Mouse (Mus musculus): ENCODE measurements at regions not wholly inside any gene's neighbourhood (a gene's known extent, or its start where the extent isn't known, plus 50 kb on each side); places are given as distances from the start of the nearest gene placed in this dataset.

- WGBS: 87% methylated on average over 2 of the region's 2 CpGs
- no peak overlapping the region for H3K9ac ChIP-seq (ENCODE audit: low read length)
- no peaks in the 10 kb centered on the region for H3K4me1 ChIP-seq (ENCODE audit: control insufficient read depth, insufficient read depth, low read length)
These were observed 243.6 kb upstream of the Mad2l1 start for GRCm38 (mm10) chr6:66291576-66291975.

DNA sequence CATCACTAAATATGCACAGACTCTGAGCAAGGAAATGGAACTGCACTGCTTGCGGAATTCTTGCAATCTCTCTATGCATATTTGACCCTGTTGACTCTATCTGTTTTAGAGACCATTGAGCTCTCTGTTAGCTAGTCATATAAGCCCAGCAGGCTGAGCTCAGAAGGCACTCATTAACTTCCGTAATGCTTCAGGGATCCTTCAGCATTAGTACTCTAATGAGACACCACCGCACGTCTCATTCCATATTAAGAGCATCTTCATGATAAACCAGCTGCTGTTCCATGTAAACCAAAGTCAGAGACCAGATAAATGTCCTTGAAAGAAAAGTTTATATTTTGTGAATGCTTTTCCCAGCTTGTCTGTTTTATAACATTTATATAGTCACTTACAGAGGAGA lies 237.1 kb upstream of the Mad2l1 start:
- no peak overlapping the region for H3K27ac ChIP-seq (ENCODE audit: low read depth, low read length)
- no peaks in the 10 kb centered on the region for H3K4me1 ChIP-seq (ENCODE audit: control insufficient read depth, insufficient read depth, low read length)
- no peak overlapping the region for H3K9ac ChIP-seq (ENCODE audit: low read length)
- no peaks in the 10 kb centered on the region for H3K9me3 ChIP-seq (ENCODE audit: control insufficient read depth, low read length)
- DNase-seq (ENCODE audit: low spot score) (no peak), ATAC-seq (ENCODE audit: insufficient read depth, low FRiP score, low TSS enrichment) (no peak)
- no peak overlapping the region for H3K4me3 ChIP-seq (ENCODE audit: low read depth, low read length)
- no peaks in the 10 kb centered on the region for H3K36me3 ChIP-seq (ENCODE audit: control insufficient read depth, insufficient read depth, low read length)
- no peaks in the 10 kb centered on the region for H3K27me3 ChIP-seq (ENCODE audit: control insufficient read depth, insufficient read depth, low read length)
- WGBS: 89% methylated on average over 4 of the region's 4 CpGs
- no peak overlapping the region for H3K4me2 ChIP-seq (ENCODE audit: low read depth)

More at GRCm38 (mm10) chr6:66291576-66291975, 243.6 kb upstream of the Mad2l1 start:
- Histone ChIP-seq H3K27ac (ENCODE audit: low read depth, low read length) (no peak overlapping the region), H3K4me3 (ENCODE audit: low read depth, low read length) (no peak overlapping the region), H3K9me3 (ENCODE audit: control insufficient read depth, low read length) (no peaks in the 10 kb centered on the region), H3K27me3 (ENCODE audit: control insufficient read depth, insufficient read depth, low read length) (no peaks in the 10 kb centered on the region), H3K36me3 (ENCODE audit: control insufficient read depth, insufficient read depth, low read length) (no peaks in the 10 kb centered on the region), H3K4me2 (ENCODE audit: low read depth) (no peak overlapping the region)
- no peak for DNase-seq (ENCODE audit: low spot score)
- ATAC-seq (ENCODE audit: insufficient read depth, low FRiP score, low TSS enrichment): no peak

DNA sequence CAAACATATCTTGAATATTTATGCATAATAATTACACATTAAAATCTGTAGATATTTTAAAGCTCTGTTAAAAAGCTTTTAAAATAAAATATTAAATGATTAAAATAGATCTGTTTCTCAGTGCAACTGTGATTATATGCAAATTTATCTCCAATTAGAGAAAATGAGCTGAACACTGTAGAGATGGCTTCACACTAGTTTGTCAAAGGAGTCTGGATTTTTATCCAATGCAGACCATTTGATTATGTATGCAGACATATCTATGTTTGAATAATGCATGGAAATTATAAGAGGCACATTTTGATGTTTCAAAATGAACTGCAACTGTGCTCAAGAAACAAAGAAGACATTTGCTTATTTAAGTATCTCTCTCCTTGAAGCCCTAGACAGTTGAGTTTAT lies 235.0 kb upstream of the Mad2l1 start:
- Histone ChIP-seq H3K4me2 (ENCODE audit: low read depth) (no peak overlapping the region), H3K9me3 (ENCODE audit: control insufficient read depth, low read length) (no peaks in the 10 kb centered on the region), H3K27me3 (ENCODE audit: control insufficient read depth, insufficient read depth, low read length) (no peaks in the 10 kb centered on the region), H3K9ac (ENCODE audit: low read length) (no peak overlapping the region), H3K4me1 (ENCODE audit: control insufficient read depth, insufficient read depth, low read length) (no peaks in the 10 kb centered on the region), H3K27ac (ENCODE audit: low read depth, low read length) (no peak overlapping the region), H3K36me3 (ENCODE audit: control insufficient read depth, insufficient read depth, low read length) (no peaks in the 10 kb centered on the region), H3K4me3 (ENCODE audit: low read depth, low read length) (no peak overlapping the region)
- DNase-seq (ENCODE audit: low spot score) (no peak), ATAC-seq (ENCODE audit: insufficient read depth, low FRiP score, low TSS enrichment) (no peak)

DNA sequence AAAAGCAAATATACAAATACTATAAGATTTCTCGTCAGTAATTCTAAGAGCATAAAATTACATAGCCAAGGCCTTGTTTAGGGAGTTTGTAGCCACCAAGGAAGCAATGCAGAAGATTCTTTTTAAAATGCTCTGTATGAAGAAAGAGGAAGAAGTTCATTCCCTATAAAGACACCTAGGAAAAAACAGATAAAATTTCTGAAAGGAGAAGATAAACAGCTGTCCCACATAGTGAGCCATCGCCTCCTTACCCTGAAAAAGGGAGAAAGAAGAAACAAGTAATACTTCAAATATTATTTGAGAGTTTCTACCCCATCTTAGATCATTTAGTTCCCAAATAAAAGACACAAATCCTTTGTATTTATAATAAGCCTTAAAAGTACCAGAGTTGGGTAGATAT lies 190.3 kb upstream of the Mad2l1 start:
- H3K9ac ChIP-seq (ENCODE audit: low read length): no peak overlapping the region
- no peaks in the 10 kb centered on the region for H3K4me1 ChIP-seq (ENCODE audit: control insufficient read depth, insufficient read depth, low read length)
- no peak for DNase-seq (ENCODE audit: low spot score)
- no peak overlapping the region for H3K4me3 ChIP-seq (ENCODE audit: low read depth, low read length)
- H3K27me3 ChIP-seq (ENCODE audit: control insufficient read depth, insufficient read depth, low read length): no peaks in the 10 kb centered on the region
- WGBS: 89% methylated on average over 2 of the region's 2 CpGs
- H3K9me3 ChIP-seq (ENCODE audit: control insufficient read depth, low read length): no peaks in the 10 kb centered on the region
- no peak for ATAC-seq (ENCODE audit: insufficient read depth, low FRiP score, low TSS enrichment)
- no peak overlapping the region for H3K4me2 ChIP-seq (ENCODE audit: low read depth)
- H3K27ac ChIP-seq (ENCODE audit: low read depth, low read length): no peak overlapping the region
- H3K36me3 ChIP-seq (ENCODE audit: control insufficient read depth, insufficient read depth, low read length): no peaks in the 10 kb centered on the region

GRCm38 (mm10) chr6:66347356-66347755 lies 187.8 kb upstream of the Mad2l1 start:
- no peaks in the 10 kb centered on the region for H3K9me3 ChIP-seq (ENCODE audit: control insufficient read depth, low read length)
- WGBS: 90% methylated on average over 2 of the region's 2 CpGs
- H3K27me3 ChIP-seq (ENCODE audit: control insufficient read depth, insufficient read depth, low read length): no peaks in the 10 kb centered on the region
- no peak for ATAC-seq (ENCODE audit: insufficient read depth, low FRiP score, low TSS enrichment)
- H3K4me1 ChIP-seq (ENCODE audit: control insufficient read depth, insufficient read depth, low read length): no peaks in the 10 kb centered on the region
- DNase-seq (ENCODE audit: low spot score): no peak
- no peak overlapping the region for H3K9ac ChIP-seq (ENCODE audit: low read length)
- no peak overlapping the region for H3K27ac ChIP-seq (ENCODE audit: low read depth, low read length)
- no peak overlapping the region for H3K4me2 ChIP-seq (ENCODE audit: low read depth)
- no peak overlapping the region for H3K4me3 ChIP-seq (ENCODE audit: low read depth, low read length)
- H3K36me3 ChIP-seq (ENCODE audit: control insufficient read depth, insufficient read depth, low read length): no peaks in the 10 kb centered on the region

- WGBS: 73% methylated on average over 3 of the region's 3 CpGs
- H3K9ac ChIP-seq (ENCODE audit: low read length): no peak overlapping the region
- no peak overlapping the region for H3K4me2 ChIP-seq (ENCODE audit: low read depth)
- ATAC-seq (ENCODE audit: insufficient read depth, low FRiP score, low TSS enrichment) (no peak), DNase-seq (ENCODE audit: low spot score) (no peak)
- H3K27ac ChIP-seq (ENCODE audit: low read depth, low read length): no peak overlapping the region
- H3K27me3 ChIP-seq (ENCODE audit: control insufficient read depth, insufficient read depth, low read length): no peaks in the 10 kb centered on the region
- H3K4me3 ChIP-seq (ENCODE audit: low read depth, low read length): no peak overlapping the region
- no peaks in the 10 kb centered on the region for H3K9me3 ChIP-seq (ENCODE audit: control insufficient read depth, low read length)
- no peaks in the 10 kb centered on the region for H3K4me1 ChIP-seq (ENCODE audit: control insufficient read depth, insufficient read depth, low read length)
- no peaks in the 10 kb centered on the region for H3K36me3 ChIP-seq (ENCODE audit: control insufficient read depth, insufficient read depth, low read length)
These were observed 174.1 kb upstream of the Mad2l1 start for GRCm38 (mm10) chr6:66361130-66361529.

DNA sequence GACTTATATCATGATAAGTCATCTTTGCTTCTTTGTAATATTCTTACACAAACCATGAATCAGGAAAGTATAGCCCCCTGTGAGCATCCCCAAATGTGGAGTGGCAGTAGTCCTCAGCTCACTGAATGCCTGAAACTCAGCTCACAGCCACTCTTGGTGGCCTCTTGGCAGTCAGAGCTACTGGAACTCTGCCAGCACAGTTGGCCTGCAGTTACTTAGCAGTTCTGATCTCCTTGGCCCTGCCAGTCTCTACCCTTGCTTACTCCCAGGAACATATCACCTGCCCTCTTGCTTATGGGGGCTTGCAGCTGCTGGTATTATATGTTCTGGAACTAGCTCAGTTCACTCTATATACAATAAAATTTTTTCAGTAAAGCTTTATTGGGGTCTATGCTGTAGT lies 167.9 kb upstream of the Mad2l1 start:
- no peak for DNase-seq (ENCODE audit: low spot score)
- ATAC-seq (ENCODE audit: insufficient read depth, low FRiP score, low TSS enrichment): no peak
- H3K27ac ChIP-seq (ENCODE audit: low read depth, low read length): no peak overlapping the region
- H3K9me3 ChIP-seq (ENCODE audit: control insufficient read depth, low read length): no peaks in the 10 kb centered on the region
- H3K4me2 ChIP-seq (ENCODE audit: low read depth): no peak overlapping the region
- no peak overlapping the region for H3K4me3 ChIP-seq (ENCODE audit: low read depth, low read length)
- H3K27me3 ChIP-seq (ENCODE audit: control insufficient read depth, insufficient read depth, low read length): no peaks in the 10 kb centered on the region
- H3K36me3 ChIP-seq (ENCODE audit: control insufficient read depth, insufficient read depth, low read length): no peaks in the 10 kb centered on the region
- no peaks in the 10 kb centered on the region for H3K4me1 ChIP-seq (ENCODE audit: control insufficient read depth, insufficient read depth, low read length)
- no peak overlapping the region for H3K9ac ChIP-seq (ENCODE audit: low read length)

- no peak for DNase-seq (ENCODE audit: low spot score)
- H3K27ac ChIP-seq (ENCODE audit: low read depth, low read length): no peak overlapping the region
- no peak overlapping the region for H3K4me2 ChIP-seq (ENCODE audit: low read depth)
- H3K4me1 ChIP-seq (ENCODE audit: control insufficient read depth, insufficient read depth, low read length): no peaks in the 10 kb centered on the region
- H3K36me3 ChIP-seq (ENCODE audit: control insufficient read depth, insufficient read depth, low read length): no peaks in the 10 kb centered on the region
- no peak for ATAC-seq (ENCODE audit: insufficient read depth, low FRiP score, low TSS enrichment)
- no peaks in the 10 kb centered on the region for H3K9me3 ChIP-seq (ENCODE audit: control insufficient read depth, low read length)
- 55% methylated on average over 1 of the region's 1 CpGs for WGBS
- no peaks in the 10 kb centered on the region for H3K27me3 ChIP-seq (ENCODE audit: control insufficient read depth, insufficient read depth, low read length)
- H3K4me3 ChIP-seq (ENCODE audit: low read depth, low read length): no peak overlapping the region
- no peak overlapping the region for H3K9ac ChIP-seq (ENCODE audit: low read length)
These were observed 153.8 kb upstream of the Mad2l1 start for GRCm38 (mm10) chr6:66381279-66381934.

DNA sequence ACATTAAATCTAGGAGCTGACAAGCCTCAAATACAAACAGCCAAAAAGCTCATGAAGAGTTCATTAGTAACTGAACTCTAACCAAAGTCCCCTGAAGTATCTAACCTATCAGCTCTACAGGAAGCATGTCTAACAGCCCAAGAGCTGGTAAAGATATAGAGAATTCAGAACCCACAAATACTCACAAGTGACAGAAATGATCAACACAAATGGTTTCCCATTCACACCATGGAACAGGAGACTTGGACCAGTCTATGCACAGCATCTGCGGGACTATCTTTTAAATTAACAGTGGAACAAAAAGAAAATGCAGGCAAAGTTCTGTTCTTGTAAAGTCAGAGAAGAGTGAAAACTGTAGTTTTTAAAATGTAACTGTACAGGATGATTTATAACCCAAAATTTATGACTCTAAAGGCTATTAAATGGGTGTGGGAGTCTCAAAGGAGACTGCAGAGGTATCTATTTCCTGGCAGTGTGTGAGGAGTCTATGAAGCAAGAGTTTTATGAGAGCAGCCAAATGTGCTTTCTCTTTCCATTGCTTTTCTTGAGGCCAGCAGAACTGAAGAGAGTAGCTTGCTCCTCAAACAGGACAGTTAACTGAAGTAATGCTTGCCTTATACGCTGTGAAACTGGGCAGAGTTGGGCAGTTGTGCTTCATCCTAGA lies 152.7 kb upstream of the Mad2l1 start:
- no peak for DNase-seq (ENCODE audit: low spot score)
- Histone ChIP-seq H3K9me3 (ENCODE audit: control insufficient read depth, low read length) (no peaks in the 10 kb centered on the region), H3K36me3 (ENCODE audit: control insufficient read depth, insufficient read depth, low read length) (no peaks in the 10 kb centered on the region), H3K4me2 (ENCODE audit: low read depth) (no peak overlapping the region), H3K4me3 (ENCODE audit: low read depth, low read length) (no peak overlapping the region), H3K27me3 (ENCODE audit: control insufficient read depth, insufficient read depth, low read length) (no peaks in the 10 kb centered on the region), H3K4me1 (ENCODE audit: control insufficient read depth, insufficient read depth, low read length) (no peaks in the 10 kb centered on the region), H3K9ac (ENCODE audit: low read length) (no peak overlapping the region), H3K27ac (ENCODE audit: low read depth, low read length) (no peak overlapping the region)
- 83% methylated on average over 2 of the region's 2 CpGs for WGBS
- no peak for ATAC-seq (ENCODE audit: insufficient read depth, low FRiP score, low TSS enrichment)
